Mouse (Mus musculus) subcutaneous adipose tissue, adult 2 months (tissue): ENCODE data around the gene Hs3st3b1. TPM values are rescaled to one million over a fixed set of nuclear protein-coding genes. Genes with fewer than 3 reads are reported as not detected.

Source experiments
- polyA plus RNA-seq: library from polyadenylated mRNA; depleted of rRNA; stranded (reverse); fragments of >200 nt; gene quantifications from 2 replicates; pipeline ENCODE4 v1.2.3, GENCODE M21; 2012; ENCODE audit warnings: low replicate concordance; rRNA removed

Gene Hs3st3b1
- polyA plus RNA-seq, result 2.0 and 4.6 TPM in 2 replicates

GRCm38 (mm10) chr11:63922091-63922621, at the start of gene Hs3st3b1:
Hs3st3b1 (minus strand) TSS chr11:63922290.

Other genes with a start within 250 kb of the Hs3st3b1 start
- gene Cox10, start 157.2 kb upstream of the Hs3st3b1 start, polyA plus RNA-seq, result 14.6 and 15.6 TPM in 2 replicates